Mouse (Mus musculus) inflammation-experienced regulatory T-cells, adult 6 months (primary cell): Measurements from ENCODE around the gene Nupr1. TPM values are rescaled to one million over a fixed set of nuclear protein-coding genes. Genes with fewer than 3 reads are reported as not detected.

Source experiments
- ATAC-seq: one replicate; pipeline ENCODE4 v1.8.0; 2017
- polyA plus RNA-seq, 3 experiments: library from polyadenylated mRNA; unstranded; fragments of 100-300 nt; shearing (Covaris generic); gene quantifications; one replicate each; pipeline ENCODE4 v1.2.1; 2017

Gene Nupr1
- 1 to 10 TPM in 1 of 3 experiments, not detected in 2; 2.2 TPM for polyA plus RNA-seq

GRCm38 (mm10) chr7:126630824-126631518 is at the start of gene Nupr1:
Gene Nupr1, minus strand, starts transcription at chr7:126630861.
- ATAC-seq, result no peak

DNA sequence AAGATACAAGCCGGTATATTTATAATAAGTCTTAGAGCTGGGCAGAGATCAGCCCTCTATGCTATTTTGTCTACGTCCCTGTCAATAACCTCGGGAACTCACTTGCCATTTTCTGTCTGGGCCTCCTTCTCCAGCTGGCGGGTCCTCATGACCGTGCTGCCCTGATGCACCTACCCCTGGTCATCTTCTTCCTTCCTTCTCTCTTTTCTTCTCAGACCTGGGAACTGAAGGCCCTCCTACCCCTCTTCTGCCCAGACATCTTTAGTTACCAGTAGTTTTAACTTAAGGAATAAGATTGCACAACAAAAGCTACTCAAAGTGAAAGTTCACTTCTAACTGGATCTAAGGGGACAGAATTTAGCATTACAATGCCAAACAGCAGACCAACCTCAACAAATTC is 49.0 kb upstream of the Nupr1 start:
- ATAC-seq, result no peak

- ATAC-seq, result no peak
These were observed 48.1 kb upstream of the Nupr1 start for GRCm38 (mm10) chr7:126678545-126679341.

- ATAC-seq, result no peak
These were observed 46.1 kb upstream of the Nupr1 start for GRCm38 (mm10) chr7:126676631-126677220.

DNA sequence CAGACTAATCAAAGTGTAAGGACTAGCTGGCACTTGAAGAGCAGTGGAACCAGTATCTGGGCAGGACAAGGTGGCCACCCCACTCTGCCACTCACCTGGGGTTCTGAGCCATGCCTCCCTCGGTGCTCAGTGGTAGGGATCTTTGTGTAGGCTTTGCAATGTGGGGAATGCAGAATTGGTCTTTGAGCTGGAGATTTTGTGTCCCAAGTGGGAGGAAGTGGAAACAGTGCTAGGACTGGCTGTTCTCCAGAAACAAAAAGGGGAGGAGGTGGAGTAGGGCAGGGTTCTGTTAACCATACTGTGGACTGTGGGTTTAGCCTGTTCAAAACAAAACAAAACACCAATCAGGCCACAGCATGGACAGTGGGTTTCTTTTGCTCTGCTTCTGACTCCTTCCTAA is 45.5 kb upstream of the Nupr1 start, which contains the start of gene Sult1a1:
Gene Sult1a1 (minus strand): TSS at position 226 of the 400 bp plus-strand sequence.
- no peak for ATAC-seq

DNA sequence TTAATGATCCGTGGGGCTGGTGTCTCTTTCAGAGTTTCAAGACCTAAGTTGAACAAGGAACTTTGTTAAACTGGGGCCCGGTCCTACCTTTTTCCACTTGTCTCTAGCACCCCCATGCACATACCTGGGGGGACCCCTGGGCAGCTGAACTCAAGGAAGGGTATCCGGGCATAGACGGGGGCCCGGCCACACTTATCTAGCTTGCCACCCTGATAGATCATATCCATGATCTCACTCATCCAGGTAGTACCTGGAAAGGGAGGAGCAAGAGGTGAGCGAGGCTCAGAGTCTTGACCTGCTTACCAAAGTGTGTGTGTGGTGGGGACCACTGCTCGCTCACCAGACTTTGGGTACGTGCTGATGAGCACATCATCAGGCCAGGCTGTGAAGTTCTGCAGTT is 44.4 kb upstream of the Nupr1 start:
- ATAC-seq, result no peak

GRCm38 (mm10) chr7:126672111-126672510 is 41.5 kb upstream of the Nupr1 start:
- ATAC-seq, result no peak

GRCm38 (mm10) chr7:126670152-126670551 is 39.5 kb upstream of the Nupr1 start:
- ATAC-seq, result no peak

- ATAC-seq, result no peak
These were observed 37.8 kb upstream of the Nupr1 start for GRCm38 (mm10) chr7:126668452-126668851.

DNA sequence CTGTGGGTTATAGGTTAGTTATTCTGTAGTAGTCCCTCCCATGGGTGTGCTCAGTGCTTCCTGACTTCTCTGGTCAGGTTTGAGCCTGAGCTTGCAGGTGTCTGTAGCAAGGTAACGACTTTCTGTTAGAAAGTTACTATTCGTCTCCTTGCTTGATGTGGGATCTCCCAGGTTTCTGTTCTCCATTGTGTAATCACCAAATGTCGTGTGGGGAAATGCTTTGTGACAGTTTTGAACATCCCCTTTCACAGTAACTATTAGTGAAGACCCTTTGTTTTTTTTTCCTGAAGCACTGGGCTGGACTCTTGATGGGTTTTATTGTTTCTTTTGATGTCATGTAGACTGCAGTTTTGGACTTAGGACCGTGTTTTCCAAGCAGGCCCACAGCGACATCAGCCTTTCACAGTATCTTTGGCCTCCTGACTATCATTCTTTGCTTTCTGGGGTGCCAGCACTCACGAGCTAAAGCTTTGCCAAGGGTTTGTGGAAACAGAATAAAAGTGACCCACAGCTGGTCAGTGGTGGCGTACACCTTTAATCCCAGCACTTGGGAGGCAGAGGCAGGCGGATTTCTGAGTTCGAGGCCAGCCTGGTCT is 36.9 kb upstream of the Nupr1 start:
- no peak for ATAC-seq

DNA sequence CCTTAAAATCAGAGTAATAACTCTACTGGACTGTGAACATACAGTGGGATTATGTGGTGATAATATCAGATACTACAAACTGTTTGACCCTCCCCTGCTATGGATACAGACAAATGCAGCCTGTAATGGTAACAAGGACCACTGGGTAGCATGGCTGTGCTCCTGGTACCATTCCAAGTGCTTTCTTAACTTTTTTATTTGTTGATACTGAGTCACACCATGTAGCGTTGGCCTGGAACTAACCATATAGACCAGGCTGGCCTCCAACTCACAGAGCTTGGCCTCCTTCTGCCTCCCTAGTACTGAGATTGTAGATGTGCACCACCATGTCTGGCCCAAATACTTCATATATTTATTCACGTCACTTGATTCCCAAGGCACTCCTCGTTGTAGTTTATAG is 34.6 kb upstream of the Nupr1 start:
- no peak for ATAC-seq

- ATAC-seq, result no peak
These were observed 33.0 kb upstream of the Nupr1 start for GRCm38 (mm10) chr7:126663646-126664045.

GRCm38 (mm10) chr7:126659771-126660170 is 29.1 kb upstream of the Nupr1 start:
- ATAC-seq, result no peak

DNA sequence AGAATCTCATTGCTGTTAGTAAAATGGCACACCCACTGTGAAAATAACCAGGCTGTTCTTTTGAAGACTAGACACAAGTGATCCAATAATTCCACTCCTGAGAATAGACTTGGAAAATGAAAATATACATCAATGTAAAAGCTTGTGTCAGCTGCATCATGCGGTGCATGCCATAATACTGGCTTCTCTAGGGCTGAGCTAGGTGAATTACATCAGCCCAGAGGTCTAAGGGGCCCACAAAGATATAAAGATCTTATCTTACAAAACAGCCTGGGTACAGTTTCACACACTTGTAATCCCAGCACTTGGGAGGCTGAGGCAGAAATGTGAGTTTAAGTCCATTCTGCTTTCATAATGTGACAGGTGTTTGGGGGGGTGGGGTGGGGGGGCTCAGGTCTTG is 26.9 kb upstream of the Nupr1 start:
- ATAC-seq, result no peak

GRCm38 (mm10) chr7:126655695-126656094 is 25.0 kb upstream of the Nupr1 start:
- peak; percentile 88 for ATAC-seq

- ATAC-seq, result no peak
These were observed 23.3 kb upstream of the Nupr1 start for GRCm38 (mm10) chr7:126653991-126654390.

DNA sequence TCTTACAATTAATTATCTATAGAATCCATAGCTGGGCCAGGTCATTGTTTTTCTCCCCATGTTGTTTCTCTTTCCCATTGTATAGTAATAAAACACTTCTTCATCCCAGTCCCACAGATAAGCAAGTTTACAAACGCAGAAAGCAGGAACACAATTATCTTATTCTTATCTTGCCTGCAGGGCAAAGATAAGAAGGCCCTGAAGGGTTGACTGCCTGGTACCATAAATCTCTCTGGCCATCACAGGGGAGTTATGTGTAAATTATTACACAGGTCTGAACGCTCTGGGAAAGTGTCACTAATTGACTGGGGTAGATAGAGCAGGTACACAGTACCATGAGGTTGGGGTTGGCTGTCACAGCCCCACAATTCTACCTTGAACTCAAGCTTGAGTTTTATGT is 20.2 kb upstream of the Nupr1 start:
- ATAC-seq, result no peak

DNA sequence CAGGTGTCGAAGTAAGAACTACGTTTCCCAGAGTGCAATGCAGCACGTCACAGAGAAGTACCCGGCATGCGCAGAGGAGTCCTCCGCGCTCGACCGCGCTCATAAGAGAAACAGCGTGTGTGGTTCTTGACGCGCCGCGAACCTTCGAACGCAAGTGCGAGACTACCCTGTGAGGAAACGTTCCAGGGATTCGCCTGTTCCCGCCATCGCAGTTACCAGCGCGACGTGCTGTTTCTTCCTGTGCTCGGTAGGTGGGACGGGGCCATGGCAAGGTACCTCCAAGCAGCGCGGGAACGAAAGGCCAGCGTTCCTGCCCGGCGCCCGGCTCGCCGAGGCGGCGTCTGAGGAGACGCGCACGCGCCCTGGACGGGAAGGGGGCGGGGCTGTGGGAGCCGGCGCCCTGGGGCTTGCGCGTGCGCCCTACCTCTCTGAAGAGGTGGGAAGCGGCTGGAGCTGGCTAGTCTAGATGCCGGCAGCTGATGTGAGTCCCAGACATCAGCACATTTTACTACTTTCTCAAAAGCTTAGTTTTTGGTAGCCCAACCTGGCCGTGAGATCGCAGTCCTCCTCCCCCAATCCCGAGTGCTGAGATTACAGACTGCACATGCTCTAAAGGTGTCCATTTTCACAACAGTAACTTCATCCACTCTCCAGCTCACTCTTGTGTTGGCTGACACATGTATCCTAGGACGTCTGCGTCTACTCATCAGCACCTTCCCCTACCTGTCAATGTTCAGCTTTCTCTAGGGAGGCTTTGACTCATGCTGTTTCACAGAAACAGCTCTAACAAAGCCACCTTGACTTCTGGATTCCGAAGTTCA is 18.8 kb upstream of the Nupr1 start, which contains the start of gene Sgf29:
Gene Sgf29 (plus strand): TSS at position 79 of the 821 bp plus-strand sequence.
- ATAC-seq, result peak; percentile 97

DNA sequence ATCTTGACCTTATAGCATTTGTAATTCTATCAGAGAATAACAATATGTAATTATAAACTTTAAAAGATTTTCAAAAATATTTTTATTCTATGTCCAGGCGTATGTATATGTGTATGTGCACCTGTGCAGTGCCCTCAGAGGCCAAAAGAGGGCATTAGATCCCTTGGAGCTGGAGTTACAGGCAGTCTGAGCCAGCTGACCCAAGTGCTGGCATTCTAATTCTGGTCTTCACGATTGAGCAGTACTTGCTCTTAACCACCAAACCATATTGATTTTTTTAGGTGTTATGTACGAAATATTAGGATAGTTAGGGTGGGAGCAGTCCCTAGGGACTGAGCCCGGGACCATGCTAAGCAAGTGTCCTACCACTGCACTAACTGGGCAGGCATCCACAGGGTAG is 17.8 kb upstream of the Nupr1 start:
- ATAC-seq, result no peak

DNA sequence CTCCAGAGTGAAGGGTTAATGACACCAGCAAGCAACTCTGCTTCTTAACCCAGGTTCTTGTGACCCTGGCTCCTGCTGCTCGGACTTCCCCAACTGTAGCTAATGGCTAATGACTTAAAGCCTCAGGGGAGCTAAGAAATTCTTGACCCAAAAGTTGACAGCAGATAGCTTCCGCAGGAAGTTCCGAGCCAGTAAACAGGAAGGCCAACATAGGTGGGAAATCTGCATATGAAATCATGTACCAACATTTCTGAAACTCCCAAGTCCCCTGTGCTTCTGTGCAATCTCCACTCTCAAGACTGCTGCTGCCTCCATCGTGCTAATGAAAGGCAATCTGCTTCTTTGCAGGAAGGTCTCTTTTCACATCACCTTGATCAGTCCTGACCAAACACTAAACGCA is 15.0 kb upstream of the Nupr1 start:
- no peak for ATAC-seq

GRCm38 (mm10) chr7:126644914-126645313 is 14.3 kb upstream of the Nupr1 start:
- ATAC-seq, result no peak

DNA sequence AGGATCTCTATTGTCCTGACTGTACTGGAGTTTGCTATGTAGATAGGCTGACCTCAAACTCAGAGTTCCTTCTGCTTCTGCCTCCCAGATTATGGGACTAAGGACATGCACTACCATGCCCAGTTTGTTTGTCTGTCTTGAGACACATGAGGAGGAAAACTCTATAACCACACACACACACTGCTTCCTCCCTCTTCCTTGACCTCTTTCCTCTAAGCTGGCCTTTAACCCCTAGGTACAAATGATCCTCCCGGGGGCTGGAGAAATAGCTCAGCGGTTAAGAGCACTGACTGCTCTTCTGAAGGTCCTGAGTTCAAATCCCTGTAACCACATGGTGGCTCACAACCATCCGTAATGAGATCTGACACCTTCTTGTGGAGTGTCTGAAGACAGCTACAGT is 13.7 kb upstream of the Nupr1 start:
- ATAC-seq, result no peak
